Mouse (Mus musculus): ENCODE results near the gene Slu7. TPM values are rescaled to one million over a fixed set of nuclear protein-coding genes. Genes with fewer than 3 reads are reported as not detected.

Gene Slu7
- polyA plus RNA-seq, 1 experiment from 2014 or later: 73.6 TPM

DNA sequence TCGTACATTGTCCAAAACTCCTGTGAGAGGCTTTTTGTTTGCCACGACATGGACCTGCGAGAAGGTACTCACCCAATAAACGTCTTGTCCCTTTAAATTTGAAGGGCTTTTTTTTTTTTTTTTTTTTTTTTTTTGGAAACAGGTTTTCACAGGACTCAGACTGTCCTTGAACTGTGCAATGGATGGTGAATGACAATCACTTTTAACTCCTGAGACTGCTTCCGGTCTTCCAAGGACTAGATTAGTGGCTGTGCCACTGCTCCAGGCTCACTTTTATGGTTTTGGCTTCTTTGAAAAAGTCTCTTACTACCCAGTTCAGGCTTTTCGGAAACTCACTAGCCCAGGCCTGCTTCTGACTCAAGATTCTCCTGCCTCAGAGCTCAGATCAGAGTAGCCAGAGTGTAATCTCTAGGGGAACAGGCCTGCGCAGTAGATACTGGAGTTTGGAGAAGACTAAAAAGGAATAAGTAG lies 7.1 kb upstream of the Slu7 start:
- H3K4me2 ChIP-seq (replicated peaks): peak overlapping the region; percentile 60
- peak overlapping the region; percentile 60 for H3K4me3 ChIP-seq (replicated peaks)
- peaks cover 8% of the 10 kb centered on the region; the same call in 1 of the 2 replicates for H3K4me1 ChIP-seq (replicated peaks)
- H3K36me3 ChIP-seq: no peaks in the 10 kb centered on the region
- H3K27ac ChIP-seq: no peak overlapping the region
- no peaks in the 10 kb centered on the region for H3K27me3 ChIP-seq
- H3K9ac ChIP-seq (replicated peaks): no peak overlapping the region
- peak; percentile 55; the same call in 1 of the 2 replicates for ATAC-seq
- 19% methylated on average over 7 of the region's 7 CpGs for WGBS
- no peaks in the 10 kb centered on the region; the same call in 1 of the 2 replicates for H3K9me3 ChIP-seq

DNA sequence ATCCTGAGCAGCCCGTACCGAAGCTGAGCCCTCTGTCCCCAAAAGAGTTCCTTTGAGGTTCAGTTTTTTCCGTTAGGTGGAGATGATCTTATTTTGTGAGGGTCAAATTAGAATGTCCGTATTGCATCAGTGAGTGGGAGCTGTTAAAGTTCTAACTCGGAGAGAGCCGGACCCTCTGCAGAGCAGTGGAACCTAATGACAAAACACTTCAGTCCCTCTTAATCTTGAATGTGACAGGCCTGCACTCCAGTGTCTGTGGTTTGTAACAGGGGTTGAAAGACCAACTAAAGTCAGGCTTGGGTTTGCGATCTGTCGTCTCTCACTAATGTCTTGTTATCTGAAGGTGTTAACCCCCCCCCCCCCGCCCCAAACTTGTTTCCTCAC lies 472 bp downstream of the Slu7 start:
- ATAC-seq: peak; percentile 65; the same call in 1 of the 2 replicates
- Histone ChIP-seq H3K4me2 (replicated peaks) (peak overlapping the region; percentile 86), H3K4me3 (replicated peaks) (peak overlapping the region; percentile 96), H3K9me3 (no peaks in the 10 kb centered on the region), H3K4me1 (replicated peaks) (peaks cover 13% of the 10 kb centered on the region), H3K9ac (replicated peaks) (peak overlapping the region; percentile 80), H3K27ac (0 out of 2 replicates have a peak overlapping the region, but pooled peaks have one; percentile 44), H3K27me3 (no peaks in the 10 kb centered on the region), H3K36me3 (peaks cover 19% of the 10 kb centered on the region)
- 7% methylated on average over 9 of the region's 9 CpGs for WGBS

DNA sequence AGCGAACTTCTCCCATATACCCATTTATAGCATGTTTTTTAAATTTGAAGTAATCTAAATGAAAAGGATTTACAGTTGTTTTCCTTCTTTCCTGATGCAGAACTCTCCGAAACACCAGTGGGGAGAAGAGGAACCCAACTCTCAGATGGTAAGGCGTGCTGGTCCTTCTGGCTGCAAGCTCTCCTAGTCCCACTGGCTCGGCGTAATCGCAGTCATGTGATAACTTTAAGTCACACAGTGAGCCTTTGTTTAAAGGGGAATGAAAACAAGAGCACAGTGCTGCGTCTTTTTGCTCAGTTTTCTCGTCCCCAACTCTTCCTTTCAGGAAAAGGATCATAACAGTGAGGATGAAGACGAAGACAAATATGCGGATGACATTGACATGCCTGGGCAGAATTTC lies 7.6 kb downstream of the Slu7 start:
- Histone ChIP-seq H3K4me1 (replicated peaks) (no peaks in the 10 kb centered on the region), H3K27me3 (no peaks in the 10 kb centered on the region), H3K9ac (replicated peaks) (no peak overlapping the region), H3K27ac (no peak overlapping the region), H3K36me3 (peaks cover 89% of the 10 kb centered on the region), H3K4me2 (replicated peaks) (no peak overlapping the region), H3K9me3 (no peaks in the 10 kb centered on the region), H3K4me3 (replicated peaks) (no peak overlapping the region)
- 96% methylated on average over 10 of the region's 10 CpGs for WGBS
- ATAC-seq: no peak

DNA sequence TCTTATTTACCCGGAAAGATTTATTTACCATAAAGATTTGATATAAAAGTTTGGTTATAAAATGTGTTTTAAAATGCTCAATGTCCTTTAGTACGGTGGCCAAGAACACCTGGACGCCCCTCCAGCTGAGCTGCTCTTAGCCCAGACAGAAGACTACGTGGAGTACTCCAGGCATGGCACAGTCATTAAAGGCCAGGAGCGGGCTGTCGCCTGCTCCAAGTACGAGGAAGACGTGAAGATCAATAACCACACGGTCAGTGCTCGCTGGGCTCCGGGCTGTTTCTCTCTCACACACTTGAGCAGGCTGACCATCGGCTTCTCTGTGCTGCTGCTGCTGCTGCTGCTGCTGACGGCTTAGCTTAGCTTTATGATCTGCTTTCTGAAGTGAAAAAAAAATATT lies 9.6 kb downstream of the Slu7 start:
- Histone ChIP-seq H3K36me3 (peaks cover 97% of the 10 kb centered on the region), H3K9me3 (no peaks in the 10 kb centered on the region), H3K27ac (no peak overlapping the region), H3K4me2 (replicated peaks) (no peak overlapping the region), H3K27me3 (no peaks in the 10 kb centered on the region), H3K4me1 (replicated peaks) (no peaks in the 10 kb centered on the region), H3K4me3 (replicated peaks) (no peak overlapping the region), H3K9ac (replicated peaks) (no peak overlapping the region)
- 93% methylated on average over 13 of the region's 13 CpGs for WGBS
- no peak for ATAC-seq

DNA sequence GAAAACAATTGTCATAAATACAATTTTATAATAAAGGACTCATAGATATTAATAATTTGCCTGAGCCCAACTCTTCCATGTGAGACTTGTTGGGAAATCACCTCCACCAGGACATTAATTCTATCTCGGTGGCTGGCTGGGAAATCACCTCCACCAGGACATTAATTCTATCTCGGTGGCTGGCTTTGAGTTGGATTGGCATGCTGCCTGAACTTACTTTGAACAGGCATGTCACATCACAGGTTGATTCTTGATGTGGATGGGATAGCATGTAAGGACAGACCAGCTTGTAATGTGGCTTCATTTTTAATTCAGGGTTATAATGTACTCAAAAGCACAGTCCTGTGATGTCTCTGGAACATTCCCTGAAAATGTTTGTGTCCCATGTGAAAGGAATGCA lies 16.4 kb downstream of the Slu7 start:
- Histone ChIP-seq H3K4me1 (replicated peaks) (no peaks in the 10 kb centered on the region), H3K4me3 (replicated peaks) (no peak overlapping the region), H3K4me2 (replicated peaks) (no peak overlapping the region), H3K27ac (no peak overlapping the region), H3K36me3 (peaks cover 31% of the 10 kb centered on the region), H3K9me3 (no peaks in the 10 kb centered on the region), H3K27me3 (no peaks in the 10 kb centered on the region), H3K9ac (replicated peaks) (no peak overlapping the region)
- WGBS: 84% methylated on average over 2 of the region's 2 CpGs
- ATAC-seq: no peak

DNA sequence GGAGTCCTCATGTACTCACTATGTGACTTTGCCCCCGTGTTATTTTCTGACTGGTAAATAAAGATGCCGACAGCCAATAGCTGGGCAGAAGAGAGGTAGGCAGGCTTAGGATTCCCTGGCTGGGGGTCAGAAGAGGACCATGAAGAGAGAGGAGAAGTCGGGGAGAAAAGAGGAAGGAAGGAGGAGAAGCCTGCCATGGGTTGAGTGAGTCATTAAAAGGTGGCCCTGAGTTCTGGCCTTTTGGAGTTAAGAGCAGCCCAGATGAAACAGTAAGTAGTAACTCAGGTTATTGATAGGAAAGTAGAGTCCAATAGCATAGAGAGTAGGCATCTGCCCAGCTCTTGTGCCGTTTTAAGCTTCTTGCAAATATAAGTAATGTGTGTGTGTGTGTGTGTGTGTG lies 17.8 kb downstream of the Slu7 start:
- H3K27ac ChIP-seq: no peak overlapping the region
- H3K4me1 ChIP-seq (replicated peaks): no peaks in the 10 kb centered on the region
- H3K27me3 ChIP-seq: no peaks in the 10 kb centered on the region
- 75% methylated on average over 4 of the region's 4 CpGs for WGBS
- ATAC-seq: no peak
- no peak overlapping the region for H3K4me3 ChIP-seq (replicated peaks)
- peaks cover 17% of the 10 kb centered on the region for H3K36me3 ChIP-seq
- no peak overlapping the region for H3K9ac ChIP-seq (replicated peaks)
- H3K9me3 ChIP-seq: no peaks in the 10 kb centered on the region
- H3K4me2 ChIP-seq (replicated peaks): no peak overlapping the region

DNA sequence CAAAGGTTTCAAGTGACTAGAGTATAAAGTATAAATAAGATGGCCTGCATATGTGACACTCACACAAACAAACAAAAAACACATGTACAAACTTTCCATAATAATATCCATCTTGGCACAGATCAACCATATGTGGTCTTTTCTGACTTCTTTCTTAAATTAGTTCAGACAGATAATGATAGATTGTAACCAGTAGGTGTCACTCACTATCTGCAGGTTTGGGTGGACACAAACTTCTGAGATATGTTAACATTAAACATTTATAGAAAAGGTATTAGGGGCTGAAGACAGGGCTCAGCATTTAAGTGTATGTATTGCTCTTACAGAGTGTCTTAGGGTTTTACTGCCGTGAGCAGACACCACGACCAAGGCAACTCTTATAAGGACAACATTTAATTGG lies 18.7 kb downstream of the Slu7 start:
- ATAC-seq: no peak
- Histone ChIP-seq H3K9me3 (no peaks in the 10 kb centered on the region), H3K36me3 (peaks cover 9% of the 10 kb centered on the region), H3K4me2 (replicated peaks) (no peak overlapping the region), H3K27me3 (no peaks in the 10 kb centered on the region), H3K4me3 (replicated peaks) (no peak overlapping the region), H3K9ac (replicated peaks) (no peak overlapping the region), H3K4me1 (replicated peaks) (no peaks in the 10 kb centered on the region), H3K27ac (no peak overlapping the region)
- 82% methylated on average over 2 of the region's 2 CpGs for WGBS

DNA sequence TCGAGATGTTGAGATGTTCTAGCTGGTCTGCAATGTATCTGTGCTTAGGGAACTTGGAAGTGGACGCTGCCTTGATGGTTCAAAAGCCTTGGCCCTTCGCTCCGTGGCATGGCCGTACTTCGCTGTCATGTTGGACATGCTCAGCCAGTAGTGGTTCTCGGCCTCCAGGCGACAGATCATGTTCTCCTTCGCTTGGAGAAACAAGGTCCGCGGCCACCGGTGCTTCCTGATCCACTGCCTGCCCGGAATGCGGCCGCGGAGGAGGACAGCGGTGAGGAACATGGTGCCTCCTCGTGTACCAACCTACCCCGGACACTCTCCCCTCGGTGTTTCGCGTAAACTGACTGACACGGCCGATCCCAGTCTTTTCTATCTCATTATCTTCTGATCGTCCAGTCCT lies 29.7 kb downstream of the Slu7 start:
- Histone ChIP-seq H3K9ac (replicated peaks) (no peak overlapping the region), H3K36me3 (no peaks in the 10 kb centered on the region), H3K27ac (no peak overlapping the region), H3K4me2 (replicated peaks) (no peak overlapping the region), H3K4me3 (replicated peaks) (no peak overlapping the region), H3K9me3 (no peaks in the 10 kb centered on the region), H3K27me3 (no peaks in the 10 kb centered on the region), H3K4me1 (replicated peaks) (no peaks in the 10 kb centered on the region)
- no peak for ATAC-seq
- WGBS: 93% methylated on average over 25 of the region's 25 CpGs

DNA sequence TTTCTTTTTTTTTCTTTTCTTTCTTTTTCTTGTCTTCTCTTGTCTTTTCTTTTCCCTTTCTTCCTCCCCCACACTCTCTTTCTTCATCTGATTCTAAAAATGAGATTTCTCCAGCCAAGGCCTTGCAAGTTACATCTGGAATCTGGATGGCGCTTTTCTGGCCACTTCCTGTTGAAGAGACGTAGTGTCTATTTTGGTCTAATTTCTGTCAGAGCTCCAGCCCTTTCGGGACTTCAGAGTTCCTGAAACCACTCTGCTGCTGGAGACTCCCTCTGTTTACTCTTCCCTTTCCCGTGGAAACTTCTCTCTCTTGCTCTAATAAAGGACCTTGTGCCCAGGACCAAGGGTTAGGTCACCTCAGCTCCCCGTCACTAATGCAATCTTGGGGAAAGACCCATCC lies 36.6 kb downstream of the Slu7 start:
- no peak overlapping the region for H3K9ac ChIP-seq (replicated peaks)
- no peaks in the 10 kb centered on the region for H3K9me3 ChIP-seq
- H3K36me3 ChIP-seq: no peaks in the 10 kb centered on the region
- H3K4me1 ChIP-seq (replicated peaks): peaks cover 16% of the 10 kb centered on the region
- no peak for ATAC-seq
- peaks cover 3% of the 10 kb centered on the region; the same call in 1 of the 2 replicates for H3K27me3 ChIP-seq
- 76% methylated on average over 5 of the region's 5 CpGs for WGBS
- H3K4me3 ChIP-seq (replicated peaks): no peak overlapping the region
- no peak overlapping the region for H3K4me2 ChIP-seq (replicated peaks)
- no peak overlapping the region for H3K27ac ChIP-seq

DNA sequence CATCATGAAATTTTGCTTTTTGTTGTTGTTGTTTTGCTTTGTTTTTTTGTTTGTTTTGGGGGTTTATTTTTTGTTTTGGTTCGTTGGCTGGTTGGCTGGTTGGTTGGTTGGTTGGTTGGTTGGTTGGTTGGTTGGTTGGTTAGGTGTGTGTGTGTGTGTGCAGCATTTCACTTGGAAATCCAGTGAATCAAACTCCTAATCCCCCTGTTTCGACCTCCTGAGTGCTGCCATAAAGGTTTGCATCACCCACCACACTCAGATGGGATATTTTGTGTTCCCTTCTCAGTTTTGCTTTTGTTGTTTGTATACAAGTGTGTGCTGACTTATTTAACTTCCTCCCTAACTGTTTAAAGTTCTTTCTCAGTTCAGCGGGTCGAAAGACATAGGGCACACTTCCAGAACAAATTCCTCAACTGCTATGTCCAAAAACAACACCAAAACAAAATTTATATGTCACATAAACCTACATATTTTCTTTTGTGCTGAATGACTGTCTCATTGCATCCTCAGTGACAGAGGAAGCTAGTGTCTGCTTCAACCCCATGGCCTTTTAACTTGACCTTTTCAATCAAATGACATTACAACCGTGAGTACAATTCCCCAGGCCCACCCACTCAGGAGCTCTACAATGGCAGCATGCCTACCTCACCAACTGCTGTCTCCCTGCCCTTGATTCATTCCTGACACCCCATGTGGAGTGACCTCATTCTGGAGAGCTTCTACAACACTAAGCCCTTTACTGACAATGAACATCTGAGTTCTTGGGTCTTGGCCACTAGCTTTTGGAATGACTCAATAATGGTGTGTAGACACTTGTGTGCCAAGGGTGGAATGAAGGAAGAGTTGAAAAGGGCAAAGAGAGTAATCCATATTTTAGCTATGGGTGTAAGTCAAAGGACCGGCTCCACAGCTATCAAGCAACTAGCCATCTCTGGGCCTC lies 37.6 kb downstream of the Slu7 start:
- no peak for ATAC-seq
- Histone ChIP-seq H3K9ac (replicated peaks) (no peak overlapping the region), H3K27ac (no peak overlapping the region), H3K9me3 (no peaks in the 10 kb centered on the region), H3K27me3 (peaks cover 6% of the 10 kb centered on the region; the same call in 1 of the 2 replicates), H3K4me2 (replicated peaks) (no peak overlapping the region), H3K36me3 (no peaks in the 10 kb centered on the region), H3K4me1 (replicated peaks) (peaks cover 17% of the 10 kb centered on the region), H3K4me3 (replicated peaks) (no peak overlapping the region)
- 70% methylated on average over 6 of the region's 6 CpGs for WGBS

DNA sequence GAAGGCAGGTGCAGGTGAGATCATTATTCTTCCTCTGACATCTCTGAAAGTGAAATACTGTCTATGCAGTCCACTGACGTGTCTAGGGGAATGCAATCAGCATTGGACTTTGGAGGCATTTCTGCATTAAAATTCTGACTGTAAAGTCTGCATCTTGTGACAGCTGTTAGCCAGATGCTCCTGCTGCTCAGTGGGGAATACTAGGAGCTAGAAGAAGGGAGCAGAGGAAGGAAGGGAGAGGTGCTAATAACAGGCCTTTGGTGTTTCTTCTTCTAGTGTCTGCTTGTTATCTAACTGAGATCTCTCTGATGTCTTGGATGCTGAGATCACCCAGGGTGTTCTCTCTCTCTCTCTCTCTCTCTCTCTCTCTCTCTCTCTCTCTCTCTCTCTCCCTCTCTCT lies 39.6 kb downstream of the Slu7 start:
- WGBS: 74% methylated on average over 1 of the region's 1 CpGs
- Histone ChIP-seq H3K4me1 (replicated peaks) (peaks cover 17% of the 10 kb centered on the region), H3K36me3 (no peaks in the 10 kb centered on the region), H3K27ac (no peak overlapping the region), H3K4me3 (replicated peaks) (no peak overlapping the region), H3K9ac (replicated peaks) (no peak overlapping the region), H3K4me2 (replicated peaks) (no peak overlapping the region), H3K9me3 (no peaks in the 10 kb centered on the region), H3K27me3 (peaks cover 6% of the 10 kb centered on the region; the same call in 1 of the 2 replicates)
- ATAC-seq: no peak

DNA sequence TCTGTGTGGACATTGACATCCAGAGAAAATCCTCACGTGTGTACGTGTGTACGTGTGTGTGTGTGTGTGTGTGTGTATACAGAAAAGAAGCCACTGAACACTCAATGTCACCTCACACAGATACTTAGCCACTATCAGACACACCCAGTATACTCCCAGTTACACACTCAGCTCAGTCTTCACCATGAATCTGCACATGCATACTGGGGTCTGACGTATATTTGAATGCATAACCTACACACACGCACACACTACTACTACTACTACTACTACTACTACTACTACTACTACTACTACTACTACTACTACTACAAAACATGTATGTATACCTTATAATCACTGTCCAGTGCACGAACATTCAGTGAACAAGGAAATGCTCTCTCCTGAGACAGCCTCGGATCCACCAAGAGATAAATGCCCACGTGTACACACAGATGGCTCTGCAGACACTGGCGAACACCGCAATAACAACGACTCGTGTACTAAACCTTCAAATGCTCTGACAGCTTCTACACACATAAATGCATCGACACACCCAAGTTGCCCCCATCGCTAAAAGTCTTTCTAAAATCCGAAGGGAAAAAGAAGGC lies 40.2 kb downstream of the Slu7 start:
- Histone ChIP-seq H3K4me1 (replicated peaks) (peaks cover 17% of the 10 kb centered on the region), H3K4me3 (replicated peaks) (peak overlapping the region; percentile 37), H3K27ac (no peak overlapping the region), H3K4me2 (replicated peaks) (peak overlapping the region; percentile 63), H3K27me3 (peaks cover 6% of the 10 kb centered on the region; the same call in 1 of the 2 replicates), H3K36me3 (no peaks in the 10 kb centered on the region), H3K9me3 (no peaks in the 10 kb centered on the region), H3K9ac (replicated peaks) (peak overlapping the region; percentile 58)
- peak; percentile 44 for ATAC-seq
- WGBS: 51% methylated on average over 15 of the region's 15 CpGs
